Mouse (Mus musculus) spleen, adult 2 months (tissue): ENCODE results near the gene Foxc1.

Experiments used
- CTCF ChIP-seq: fragments of 200-500 bp; IDR thresholded peaks from 2 replicates; pipeline ENCODE4 v1.5.1; 2011; ENCODE audit warnings: mild to moderate bottlenecking, inconsistent platforms; ENCODE audit not compliant: insufficient read depth, insufficient read length, insufficient replicate concordance; ENCODE audit errors: extremely low read depth
- POLR2A ChIP-seq: fragments of 200-500 bp; IDR thresholded peaks from 2 replicates; pipeline ENCODE4 v1.6.1; 2011; ENCODE audit warnings: low read depth, low read length, inconsistent platforms

- no peak for TF ChIP-seq CTCF
- TF ChIP-seq POLR2A, result no peak
Observed at GRCm38 (mm10) chr13:31853564-31853963, 47.1 kb downstream of the Foxc1 start.
